Mouse (Mus musculus): ENCODE measurements around the gene Il1rn.

DNA sequence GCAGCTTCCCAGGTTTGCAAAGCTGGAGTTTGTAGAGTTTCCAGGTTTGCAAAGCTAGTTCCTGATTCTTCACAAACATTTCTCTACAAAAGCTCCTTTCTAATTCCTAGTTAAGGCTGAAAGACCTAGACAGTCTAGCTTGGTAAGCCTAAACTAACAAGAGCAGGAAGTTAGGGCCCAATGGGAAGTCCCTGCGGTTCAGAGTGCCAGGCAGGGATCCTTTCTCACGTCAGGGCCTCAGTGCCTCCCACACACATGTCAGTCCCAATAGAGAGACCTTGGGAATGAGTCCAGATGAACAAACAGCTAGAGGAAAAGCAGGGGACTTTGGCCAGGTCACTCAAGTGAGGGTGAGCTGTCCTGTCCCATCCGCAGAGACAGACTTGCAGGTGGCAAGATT is 1.3 kb upstream of the Il1rn start:
- no peak for TF ChIP-seq CTCF (IDR thresholded peaks at IDR 0.05; ENCODE audit: extremely low read depth, insufficient read depth, low read length)
- no peak for TF ChIP-seq POLR2A (IDR thresholded peaks at IDR 0.05; ENCODE audit: extremely low read depth, insufficient read depth, low read length)

Measured in cortical plate, adult 2 months (tissue).